Mouse (Mus musculus): ENCODE measurements around the gene Kalrn. TPM values are rescaled to one million over a fixed set of nuclear protein-coding genes. Genes with fewer than 3 reads are reported as not detected.

Kalrn gene
- 231 TPM for polyA plus RNA-seq (2015; fragmentation: Illumina TruSeq; extraction: RNeasy Lipid Tissue Mini Kit (QIAGEN cat#74804); ENCODE audit: low read depth, low replicate concordance)

GRCm38 (mm10) chr16:34573151-34573802, at the start of gene Kalrn:
Gene Kalrn (minus strand): TSS chr16:34573532.

GRCm38 (mm10) chr16:33966538-33967282, 606.6 kb downstream of the Kalrn start, which contains the start of gene Umps:
Gene Umps (minus strand): TSS chr16:33967038.

Other genes starting within 250 kb of the Kalrn start
- 0.58 TPM for gene Ropn1, start 76.4 kb upstream of the Kalrn start, polyA plus RNA-seq (2015; fragmentation: Illumina TruSeq; extraction: RNeasy Lipid Tissue Mini Kit (QIAGEN cat#74804); ENCODE audit: low read depth, low replicate concordance)
- 1.8 TPM for gene Ccdc14, start 117.1 kb upstream of the Kalrn start, polyA plus RNA-seq (2015; fragmentation: Illumina TruSeq; extraction: RNeasy Lipid Tissue Mini Kit (QIAGEN cat#74804); ENCODE audit: low read depth, low replicate concordance)
- gene Mylk, start 171.7 kb upstream of the Kalrn start, polyA plus RNA-seq (2015; fragmentation: Illumina TruSeq; extraction: RNeasy Lipid Tissue Mini Kit (QIAGEN cat#74804); ENCODE audit: low read depth, low replicate concordance), result 10.9 TPM

Measured in brain, adult 10 weeks (tissue).